Mouse (Mus musculus) induced T-regulatory cell, adult 2 months (primary cell): ENCODE measurements around the gene Hopx.

Experiments
- DNase-seq: peaks from one replicate; pipeline ENCODE4 v3.0.0-alpha.2; 2012; ENCODE audit warnings: low read depth

Hopx gene

GRCm38 (mm10) chr5:77071626-77072025, 43.3 kb downstream of the Hopx start:
- DNase-seq: no peak

- peak; percentile 32 for DNase-seq
These were observed 43.9 kb downstream of the Hopx start for GRCm38 (mm10) chr5:77070987-77071386.

GRCm38 (mm10) chr5:77067321-77067720, 47.6 kb downstream of the Hopx start:
- no peak for DNase-seq

- peak; percentile 66 for DNase-seq
These were observed 53.4 kb downstream of the Hopx start for GRCm38 (mm10) chr5:77061372-77062038.

GRCm38 (mm10) chr5:77060363-77060762, 54.6 kb downstream of the Hopx start:
- DNase-seq: no peak

- DNase-seq: no peak
These were observed 58.0 kb downstream of the Hopx start for GRCm38 (mm10) chr5:77056881-77057440.

- no peak for DNase-seq
These were observed 62.3 kb downstream of the Hopx start for GRCm38 (mm10) chr5:77052616-77053015.

GRCm38 (mm10) chr5:77044362-77044761, 70.6 kb downstream of the Hopx start:
- DNase-seq: no peak

- DNase-seq: no peak
These were observed 75.5 kb downstream of the Hopx start for GRCm38 (mm10) chr5:77039391-77039790.

GRCm38 (mm10) chr5:77038451-77038850, 76.5 kb downstream of the Hopx start:
- DNase-seq: no peak
